Mouse (Mus musculus): Measurements from ENCODE around the gene Slc38a6.

Gene Slc38a6

DNA sequence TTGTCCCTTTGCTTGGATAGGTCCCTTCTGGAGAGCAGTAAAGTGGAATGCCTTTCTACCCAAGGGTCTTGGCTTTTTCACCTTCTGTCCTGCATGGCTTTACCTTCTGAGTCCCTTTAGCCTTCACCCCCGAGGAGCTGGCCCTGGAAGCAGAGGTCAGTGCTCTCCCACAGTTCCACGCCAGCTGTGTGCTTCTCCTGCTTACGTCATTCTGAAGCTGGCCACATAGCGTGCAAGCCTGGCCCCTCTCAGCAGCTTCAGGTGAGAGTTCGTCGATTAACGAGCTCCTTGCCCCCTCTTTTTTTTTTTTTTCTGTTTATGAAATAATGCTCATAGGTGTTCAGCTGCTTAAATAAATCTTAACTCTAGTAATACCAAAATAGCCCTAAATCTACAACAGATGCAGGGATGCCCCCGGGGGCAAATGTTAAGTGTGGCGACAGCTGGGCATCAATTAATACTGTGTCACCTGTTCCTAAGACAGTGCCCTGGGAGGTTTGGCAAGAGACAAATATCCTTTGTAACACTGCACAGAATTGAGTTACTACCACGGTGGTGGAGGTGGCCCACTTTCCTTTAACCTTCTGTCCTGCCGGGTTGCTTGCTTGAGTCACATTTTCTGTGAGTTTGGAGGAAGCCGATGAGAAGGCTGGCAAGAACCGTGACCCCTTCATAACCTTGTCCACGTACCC is 68.7 kb downstream of the Slc38a6 start:
- in situ Hi-C loops (cut with MseI, MboI), result no loop called here

DNA sequence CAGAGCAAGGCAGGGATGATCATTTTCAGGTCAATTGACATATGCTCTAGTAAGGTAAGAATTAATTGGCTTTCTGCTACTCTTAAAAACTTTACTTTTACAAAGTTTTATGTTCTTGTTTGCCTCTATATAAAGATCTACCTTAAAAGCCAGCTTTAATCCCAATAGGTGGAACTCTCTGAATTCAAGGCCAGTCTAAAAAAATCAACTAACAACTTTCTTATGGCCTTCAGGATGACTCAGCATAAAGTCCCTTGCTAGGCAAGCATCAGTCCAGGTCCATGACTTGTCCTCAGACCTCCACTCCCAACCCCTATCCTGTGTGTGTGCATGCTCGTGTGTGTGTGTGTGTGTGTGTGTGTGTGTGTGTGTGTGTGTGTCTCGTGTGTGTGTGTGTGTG is 70.1 kb downstream of the Slc38a6 start:
- in situ Hi-C loops (cut with MseI, MboI), result no loop called here

DNA sequence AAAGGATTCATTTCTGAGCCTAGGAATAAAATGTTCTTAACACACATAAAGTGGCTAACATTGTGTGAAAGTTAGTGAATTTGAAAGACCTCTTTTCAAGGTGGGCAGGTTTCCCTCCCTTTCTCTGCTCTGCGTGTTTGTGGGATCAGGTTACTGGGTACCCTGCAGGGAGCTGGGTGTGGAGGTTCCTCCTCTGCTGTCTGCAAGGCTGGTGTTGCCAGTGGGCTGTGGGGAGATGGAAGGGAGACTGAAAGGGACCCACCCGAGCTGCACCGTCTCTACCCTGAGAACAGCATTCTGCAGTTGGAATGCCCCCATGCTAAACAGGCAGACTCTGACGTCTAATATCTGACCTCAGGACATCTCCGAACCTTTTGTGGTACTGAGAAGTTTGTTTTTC is 70.7 kb downstream of the Slc38a6 start:
- in situ Hi-C loops (cut with MseI, MboI), result no loop called here

- in situ Hi-C loops (cut with MseI, MboI), result no loop called here
Measured at GRCm38 (mm10) chr12:73357736-73358135, 71.2 kb downstream of the Slc38a6 start.

GRCm38 (mm10) chr12:73358640-73359039 is 72.1 kb downstream of the Slc38a6 start:
- in situ Hi-C loops (cut with MseI, MboI), result no loop called here

- in situ Hi-C loops (cut with MseI, MboI), result no loop called here
Measured at GRCm38 (mm10) chr12:73359520-73359919, 72.9 kb downstream of the Slc38a6 start.

- in situ Hi-C loops (cut with MseI, MboI), result no loop called here
Measured at GRCm38 (mm10) chr12:73361201-73361600, 74.6 kb downstream of the Slc38a6 start.

DNA sequence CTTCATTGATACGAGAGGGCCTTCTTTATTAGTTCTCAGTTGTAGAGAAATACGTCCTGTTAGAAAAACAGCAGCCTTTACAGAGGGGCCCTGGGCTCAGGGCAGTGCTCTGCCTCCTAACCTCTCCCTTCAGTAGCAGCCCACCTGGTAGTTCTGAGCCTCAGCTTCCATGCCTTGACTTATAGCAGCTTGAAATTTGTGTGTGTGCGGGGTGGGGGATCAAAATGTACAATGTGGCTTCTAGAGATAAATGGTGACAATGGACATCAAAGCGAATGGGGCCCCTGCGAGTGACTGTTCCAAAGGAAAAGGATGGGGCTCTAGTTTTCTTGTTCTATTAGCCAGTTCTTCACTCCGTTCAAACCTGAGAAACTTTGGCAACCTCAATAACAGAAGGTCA is 76.8 kb downstream of the Slc38a6 start:
- in situ Hi-C loops (cut with MseI, MboI), result no loop called here

DNA sequence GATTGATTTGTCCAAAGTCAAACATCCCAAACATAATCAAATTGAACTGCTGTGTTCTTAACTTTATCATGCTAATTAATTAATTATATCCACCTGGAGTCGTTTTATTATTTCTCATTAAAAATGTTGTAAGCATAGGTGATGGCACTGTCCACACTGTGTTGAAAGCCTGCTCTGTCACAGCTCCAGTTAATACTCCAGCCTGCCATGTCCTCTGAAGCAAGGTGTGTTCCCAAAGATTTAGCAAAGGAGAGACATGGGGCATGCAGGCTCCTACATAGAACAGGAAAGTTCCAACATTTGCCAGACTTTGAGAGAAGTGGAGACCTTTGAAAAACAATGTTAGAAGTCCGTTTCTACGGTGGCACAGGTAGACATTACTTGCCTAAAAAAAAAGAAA is 77.4 kb downstream of the Slc38a6 start:
- in situ Hi-C loops (cut with MseI, MboI), result no loop called here

DNA sequence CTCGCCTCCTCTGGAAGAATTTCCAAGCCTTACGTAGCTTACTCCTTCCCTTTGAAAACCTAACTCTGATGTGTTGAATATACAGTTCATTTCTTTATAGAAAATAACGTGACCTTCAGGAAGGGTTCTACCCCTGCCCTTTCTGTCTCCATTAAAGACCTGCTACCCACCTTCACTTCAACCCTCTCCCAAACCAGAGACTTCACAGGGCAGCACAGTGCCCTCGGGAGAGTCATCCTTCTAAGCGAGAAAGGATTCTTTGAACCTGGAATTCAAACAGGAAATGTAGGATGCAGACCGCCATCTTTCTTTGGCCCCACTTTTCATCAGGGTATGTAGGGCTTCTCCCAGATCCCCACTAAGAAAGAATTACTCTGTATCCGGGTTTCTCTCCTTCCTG is 80.0 kb downstream of the Slc38a6 start:
- in situ Hi-C loops (cut with MseI, MboI), result no loop called here

DNA sequence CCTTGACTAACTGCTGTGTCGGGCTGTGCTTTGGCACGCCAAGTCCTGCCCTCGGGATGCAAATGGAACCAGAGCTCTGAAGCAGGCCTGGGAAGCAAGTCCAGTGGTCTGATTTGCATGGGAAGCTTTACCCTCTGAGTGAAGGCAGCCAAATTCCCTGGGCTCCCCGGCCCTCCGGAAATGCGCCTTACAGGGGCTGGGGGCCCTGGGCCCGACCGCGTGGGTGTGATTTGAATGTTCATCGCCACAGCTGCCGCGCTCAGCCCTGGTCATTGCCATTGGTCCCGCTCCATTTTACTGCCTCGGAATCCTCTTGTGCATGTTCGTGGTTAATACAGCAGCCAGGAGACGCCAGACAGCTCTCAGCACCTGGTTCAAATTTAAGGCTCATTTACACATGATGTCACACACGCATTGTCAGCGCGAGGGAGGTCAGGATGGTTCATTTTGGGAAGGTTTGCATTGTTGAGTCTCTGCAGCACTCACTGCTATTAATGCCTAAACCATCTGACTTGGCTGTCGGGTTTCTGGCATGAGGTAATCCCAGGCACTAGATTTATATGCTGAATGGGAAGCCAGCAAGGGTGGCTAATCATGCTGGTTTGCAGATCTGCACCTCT is 81.0 kb downstream of the Slc38a6 start:
- in situ Hi-C loops (cut with MseI, MboI), result no loop called here

- in situ Hi-C loops (cut with MseI, MboI), result no loop called here
Measured at GRCm38 (mm10) chr12:73368868-73369608, 82.5 kb downstream of the Slc38a6 start.

GRCm38 (mm10) chr12:73370367-73370944 is 83.9 kb downstream of the Slc38a6 start:
- in situ Hi-C loops (cut with MseI, MboI), result no loop called here

DNA sequence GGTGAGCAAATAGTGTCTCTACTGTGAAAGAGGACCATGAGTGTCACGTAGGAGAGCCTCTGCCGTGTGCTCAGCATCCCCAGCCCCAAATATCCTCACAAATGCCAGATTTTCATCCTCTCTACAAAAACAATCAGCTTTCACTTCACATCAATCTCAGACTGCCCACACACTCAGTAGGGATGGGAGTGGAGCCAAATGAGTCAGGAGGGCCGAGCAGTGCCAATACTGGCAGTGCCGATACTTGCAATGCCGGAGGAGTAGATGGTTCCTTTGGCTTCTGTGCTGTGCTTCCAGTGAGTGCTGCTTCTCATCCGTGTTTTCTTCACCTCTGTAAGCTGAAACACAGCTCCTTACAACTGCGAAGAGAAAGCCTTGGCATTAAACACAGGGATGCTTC is 84.6 kb downstream of the Slc38a6 start:
- in situ Hi-C loops (cut with MseI, MboI), result no loop called here

DNA sequence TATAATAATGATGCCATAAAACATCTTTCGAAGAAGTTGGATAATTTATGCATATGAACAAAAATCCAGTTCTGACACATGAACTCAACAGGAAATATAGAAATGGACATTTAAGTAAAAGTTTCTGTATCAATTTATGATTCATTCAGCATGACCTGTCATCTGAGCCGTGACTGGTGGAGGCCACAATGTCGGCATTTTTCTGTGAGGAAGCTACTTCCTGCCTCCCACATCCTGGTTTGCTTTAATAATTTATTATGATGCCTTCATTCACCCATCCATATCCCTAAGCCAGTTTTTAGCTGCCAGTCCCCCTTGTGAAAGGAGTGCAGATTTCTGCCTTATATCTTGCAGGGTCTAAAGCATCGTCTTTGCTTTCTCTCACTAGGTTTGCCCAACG is 91.4 kb downstream of the Slc38a6 start:
- in situ Hi-C loops (cut with MseI, MboI), result no loop called here

GRCm38 (mm10) chr12:73378724-73379355 is 92.3 kb downstream of the Slc38a6 start:
- in situ Hi-C loops (cut with MseI, MboI), result no loop called here

- in situ Hi-C loops (cut with MseI, MboI), result no loop called here
Measured at GRCm38 (mm10) chr12:73380686-73381360, 94.2 kb downstream of the Slc38a6 start.

DNA sequence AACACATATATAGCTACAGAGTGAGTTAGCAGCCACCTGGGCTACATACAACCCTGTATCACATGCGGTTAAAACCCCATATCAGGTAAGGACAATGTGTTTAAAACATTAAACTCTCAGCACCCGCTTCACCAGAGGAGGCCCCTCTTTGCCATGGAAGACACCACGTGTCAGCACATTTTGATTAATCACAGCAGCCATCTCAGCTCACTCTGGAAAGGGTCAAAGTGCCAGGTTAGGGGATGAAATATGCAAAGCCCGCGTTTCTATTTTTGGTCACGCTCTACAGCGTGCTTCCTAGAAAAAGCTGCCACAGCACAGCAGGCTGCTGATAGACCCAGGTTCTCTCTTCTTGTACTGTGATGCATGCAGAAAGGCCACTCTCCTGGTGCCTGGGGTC is 94.9 kb downstream of the Slc38a6 start:
- in situ Hi-C loops (cut with MseI, MboI), result no loop called here

DNA sequence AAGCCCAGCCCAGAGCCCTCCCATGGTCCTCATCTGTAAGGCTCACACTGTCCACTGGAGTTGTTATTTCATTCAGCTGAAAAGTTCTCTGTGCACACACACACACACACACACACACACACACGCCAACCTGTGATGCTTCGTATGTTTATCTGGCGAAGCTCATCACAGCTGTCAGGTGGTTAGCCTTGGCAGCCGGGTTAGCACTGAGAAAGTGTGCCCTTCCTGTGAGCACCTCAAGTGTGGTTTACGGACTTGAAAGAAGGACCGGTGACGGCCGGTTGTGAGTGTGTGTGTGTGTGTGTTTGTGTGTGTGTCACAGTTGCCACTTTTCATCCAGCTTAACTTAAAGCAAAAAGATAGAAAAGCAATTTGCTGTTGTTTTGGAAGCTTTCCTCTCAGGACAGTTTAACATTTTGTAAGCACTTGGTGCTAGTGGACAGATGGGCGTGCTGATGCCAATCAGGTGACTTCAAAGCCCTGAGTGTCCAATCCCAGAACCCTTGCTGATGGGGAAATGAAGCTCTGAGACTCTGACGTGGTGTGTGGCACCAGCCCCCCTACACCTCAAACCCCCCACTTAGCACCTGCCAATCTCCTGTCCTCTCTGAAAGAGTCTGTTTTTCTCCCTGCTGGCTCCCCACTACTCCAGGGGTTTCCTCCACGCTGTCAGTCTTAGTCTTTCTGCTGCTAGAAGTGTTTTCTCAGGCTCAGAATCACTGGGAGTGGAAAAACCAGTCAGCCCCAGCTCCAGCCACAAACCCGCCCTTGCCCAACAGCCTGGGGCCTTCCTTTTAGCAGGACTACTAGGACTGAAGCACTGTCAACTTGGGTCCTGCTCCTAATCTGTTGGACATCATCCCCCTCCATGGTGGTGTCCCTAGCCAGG is 96.0 kb downstream of the Slc38a6 start:
- in situ Hi-C loops (cut with MseI, MboI), result no loop called here

DNA sequence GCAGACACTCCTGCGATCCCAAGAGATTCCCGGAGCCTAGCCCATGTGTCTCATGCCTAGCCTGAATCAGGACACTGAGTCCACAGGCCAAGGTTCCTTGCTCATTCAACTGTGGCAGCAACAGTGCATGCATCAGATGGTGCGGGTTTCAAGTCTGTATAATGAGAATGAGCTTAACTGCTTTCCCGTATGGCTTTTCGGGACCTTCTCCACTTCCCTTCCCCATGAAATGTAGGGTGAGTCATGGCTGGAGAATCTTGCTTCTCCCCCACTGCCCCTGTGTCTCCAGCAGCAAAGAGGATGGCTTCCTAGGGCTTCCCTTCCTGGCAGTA is 96.6 kb downstream of the Slc38a6 start:
- in situ Hi-C loops (cut with MseI, MboI), result no loop called here

- in situ Hi-C loops (cut with MseI, MboI), result no loop called here
Measured at GRCm38 (mm10) chr12:73383861-73384260, 97.3 kb downstream of the Slc38a6 start.
